Mouse (Mus musculus): Measurements from ENCODE around the gene Rangap1. TPM values are rescaled to one million over a fixed set of nuclear protein-coding genes. Genes with fewer than 3 reads are reported as not detected.

Rangap1 gene
- 73.7 and 90.1 TPM in 2 replicates for polyA plus RNA-seq (2014; fragmentation: Nextera tagmentation; extraction: Ambion mirVana)

- peak within 1 kb of the TSS; percentile 83 for H3K9ac ChIP-seq (ENCODE audit: low read depth, low read length)
- H3K27me3 ChIP-seq (replicated peaks; ENCODE audit: control insufficient read depth, insufficient read depth, low read length), result no peaks in the 10 kb centered on the region
- no peaks in the 10 kb centered on the region for H3K36me3 ChIP-seq (ENCODE audit: control insufficient read depth, insufficient read depth, low read length)
- H3K4me2 ChIP-seq (ENCODE audit: low read depth, low read length), result peak within 1 kb of the TSS; percentile 79
- peak within 1 kb of the TSS; percentile 96 for H3K4me3 ChIP-seq (ENCODE audit: low read depth, low read length)
- peak within 1 kb of the TSS; percentile 93 for H3K27ac ChIP-seq (replicated peaks; ENCODE audit: low read depth, low read length)
- peak; percentile 89 for DNase-seq (ENCODE audit: low spot score)
- no peaks in the 10 kb centered on the region for H3K9me3 ChIP-seq (ENCODE audit: control insufficient read depth, low read length)
- peaks cover 6% of the 10 kb centered on the region; the same call in 1 of the 2 replicates for H3K4me1 ChIP-seq (ENCODE audit: control insufficient read depth, insufficient read depth, low read length)
- under 1% methylated on average over 48 of the region's 65 CpGs for WGBS
- peak; percentile 90 for ATAC-seq (ENCODE audit: low read depth)
These were observed at the start of gene Rangap1, which contains the start of gene Zc3h7b for GRCm38 (mm10) chr15:81744992-81745600. TSS of gene Rangap1 (minus strand) at chr15:81745530. TSS of gene Zc3h7b (plus strand) at chr15:81745057.

GRCm38 (mm10) chr15:81792444-81792843, 47.1 kb upstream of the Rangap1 start:
- Histone ChIP-seq H3K36me3 (ENCODE audit: control insufficient read depth, insufficient read depth, low read length) (peaks cover 72% of the 10 kb centered on the region), H3K9me3 (ENCODE audit: control insufficient read depth, low read length) (no peaks in the 10 kb centered on the region), H3K27me3 (replicated peaks; ENCODE audit: control insufficient read depth, insufficient read depth, low read length) (no peaks in the 10 kb centered on the region), H3K4me1 (ENCODE audit: control insufficient read depth, insufficient read depth, low read length) (no peaks in the 10 kb centered on the region), H3K9ac (ENCODE audit: low read depth, low read length) (no peak overlapping the region), H3K27ac (replicated peaks; ENCODE audit: low read depth, low read length) (no peak overlapping the region), H3K4me2 (ENCODE audit: low read depth, low read length) (no peak overlapping the region), H3K4me3 (ENCODE audit: low read depth, low read length) (no peak overlapping the region)
- no peak for ATAC-seq (ENCODE audit: low read depth)
- WGBS, result 90% methylated on average over 9 of the region's 9 CpGs
- no peak for DNase-seq (ENCODE audit: low spot score)

- no peak overlapping the region for H3K4me3 ChIP-seq (ENCODE audit: low read depth, low read length)
- no peak for DNase-seq (ENCODE audit: low spot score)
- no peak for ATAC-seq (ENCODE audit: low read depth)
- H3K9ac ChIP-seq (ENCODE audit: low read depth, low read length), result no peak overlapping the region
- H3K27me3 ChIP-seq (replicated peaks; ENCODE audit: control insufficient read depth, insufficient read depth, low read length), result no peaks in the 10 kb centered on the region
- no peaks in the 10 kb centered on the region for H3K9me3 ChIP-seq (ENCODE audit: control insufficient read depth, low read length)
- WGBS, result 89% methylated on average over 13 of the region's 13 CpGs
- no peaks in the 10 kb centered on the region for H3K4me1 ChIP-seq (ENCODE audit: control insufficient read depth, insufficient read depth, low read length)
- peaks cover 95% of the 10 kb centered on the region for H3K36me3 ChIP-seq (ENCODE audit: control insufficient read depth, insufficient read depth, low read length)
- no peak overlapping the region for H3K27ac ChIP-seq (replicated peaks; ENCODE audit: low read depth, low read length)
- no peak overlapping the region for H3K4me2 ChIP-seq (ENCODE audit: low read depth, low read length)
These were observed 42.2 kb upstream of the Rangap1 start for GRCm38 (mm10) chr15:81787525-81787924.

- H3K27me3 ChIP-seq (replicated peaks; ENCODE audit: control insufficient read depth, insufficient read depth, low read length), result no peaks in the 10 kb centered on the region
- H3K36me3 ChIP-seq (ENCODE audit: control insufficient read depth, insufficient read depth, low read length), result peaks cover 96% of the 10 kb centered on the region
- no peak for DNase-seq (ENCODE audit: low spot score)
- no peaks in the 10 kb centered on the region for H3K9me3 ChIP-seq (ENCODE audit: control insufficient read depth, low read length)
- H3K9ac ChIP-seq (ENCODE audit: low read depth, low read length), result no peak overlapping the region
- H3K4me1 ChIP-seq (ENCODE audit: control insufficient read depth, insufficient read depth, low read length), result no peaks in the 10 kb centered on the region
- no peak overlapping the region for H3K4me3 ChIP-seq (ENCODE audit: low read depth, low read length)
- H3K4me2 ChIP-seq (ENCODE audit: low read depth, low read length), result no peak overlapping the region
- WGBS, result 96% methylated on average over 8 of the region's 8 CpGs
- no peak for ATAC-seq (ENCODE audit: low read depth)
- no peak overlapping the region for H3K27ac ChIP-seq (replicated peaks; ENCODE audit: low read depth, low read length)
These were observed 40.4 kb upstream of the Rangap1 start for GRCm38 (mm10) chr15:81785701-81786100.

- DNase-seq (ENCODE audit: low spot score) (no peak), ATAC-seq (ENCODE audit: low read depth) (no peak)
- Histone ChIP-seq H3K4me2 (ENCODE audit: low read depth, low read length) (no peak overlapping the region), H3K4me3 (ENCODE audit: low read depth, low read length) (no peak overlapping the region), H3K27me3 (replicated peaks; ENCODE audit: control insufficient read depth, insufficient read depth, low read length) (no peaks in the 10 kb centered on the region), H3K9ac (ENCODE audit: low read depth, low read length) (no peak overlapping the region), H3K4me1 (ENCODE audit: control insufficient read depth, insufficient read depth, low read length) (no peaks in the 10 kb centered on the region), H3K36me3 (ENCODE audit: control insufficient read depth, insufficient read depth, low read length) (peaks cover 97% of the 10 kb centered on the region), H3K9me3 (ENCODE audit: control insufficient read depth, low read length) (no peaks in the 10 kb centered on the region), H3K27ac (replicated peaks; ENCODE audit: low read depth, low read length) (no peak overlapping the region)
- 69% methylated on average over 5 of the region's 5 CpGs for WGBS
These were observed 39.4 kb upstream of the Rangap1 start for GRCm38 (mm10) chr15:81784762-81785161.

- H3K36me3 ChIP-seq (ENCODE audit: control insufficient read depth, insufficient read depth, low read length), result peaks cover 99% of the 10 kb centered on the region
- no peak overlapping the region for H3K27ac ChIP-seq (replicated peaks; ENCODE audit: low read depth, low read length)
- H3K4me3 ChIP-seq (ENCODE audit: low read depth, low read length), result no peak overlapping the region
- H3K4me2 ChIP-seq (ENCODE audit: low read depth, low read length), result no peak overlapping the region
- H3K9me3 ChIP-seq (ENCODE audit: control insufficient read depth, low read length), result no peaks in the 10 kb centered on the region
- 86% methylated on average over 7 of the region's 7 CpGs for WGBS
- no peaks in the 10 kb centered on the region for H3K27me3 ChIP-seq (replicated peaks; ENCODE audit: control insufficient read depth, insufficient read depth, low read length)
- DNase-seq (ENCODE audit: low spot score) (no peak), ATAC-seq (ENCODE audit: low read depth) (no peak)
- H3K9ac ChIP-seq (ENCODE audit: low read depth, low read length), result no peak overlapping the region
- H3K4me1 ChIP-seq (ENCODE audit: control insufficient read depth, insufficient read depth, low read length), result no peaks in the 10 kb centered on the region
These were observed 36.5 kb upstream of the Rangap1 start for GRCm38 (mm10) chr15:81781816-81782215.

- H3K9me3 ChIP-seq (ENCODE audit: control insufficient read depth, low read length), result no peaks in the 10 kb centered on the region
- H3K4me3 ChIP-seq (ENCODE audit: low read depth, low read length), result no peak overlapping the region
- H3K27ac ChIP-seq (replicated peaks; ENCODE audit: low read depth, low read length), result no peak overlapping the region
- H3K4me2 ChIP-seq (ENCODE audit: low read depth, low read length), result no peak overlapping the region
- no peak overlapping the region for H3K9ac ChIP-seq (ENCODE audit: low read depth, low read length)
- H3K27me3 ChIP-seq (replicated peaks; ENCODE audit: control insufficient read depth, insufficient read depth, low read length), result no peaks in the 10 kb centered on the region
- peaks cover 4% of the 10 kb centered on the region; the same call in 1 of the 2 replicates for H3K4me1 ChIP-seq (ENCODE audit: control insufficient read depth, insufficient read depth, low read length)
- WGBS, result 88% methylated on average over 11 of the region's 11 CpGs
- DNase-seq (ENCODE audit: low spot score) (no peak), ATAC-seq (ENCODE audit: low read depth) (no peak)
- H3K36me3 ChIP-seq (ENCODE audit: control insufficient read depth, insufficient read depth, low read length), result peaks cover 99% of the 10 kb centered on the region
These were observed 31.5 kb upstream of the Rangap1 start for GRCm38 (mm10) chr15:81776631-81777422.

GRCm38 (mm10) chr15:81774505-81775171, 29.3 kb upstream of the Rangap1 start:
- no peaks in the 10 kb centered on the region for H3K27me3 ChIP-seq (replicated peaks; ENCODE audit: control insufficient read depth, insufficient read depth, low read length)
- DNase-seq (ENCODE audit: low spot score) (no peak), ATAC-seq (ENCODE audit: low read depth) (no peak)
- H3K4me2 ChIP-seq (ENCODE audit: low read depth, low read length), result no peak overlapping the region
- H3K9me3 ChIP-seq (ENCODE audit: control insufficient read depth, low read length), result no peaks in the 10 kb centered on the region
- H3K9ac ChIP-seq (ENCODE audit: low read depth, low read length), result no peak overlapping the region
- 88% methylated on average over 15 of the region's 15 CpGs for WGBS
- no peak overlapping the region for H3K4me3 ChIP-seq (ENCODE audit: low read depth, low read length)
- no peak overlapping the region for H3K27ac ChIP-seq (replicated peaks; ENCODE audit: low read depth, low read length)
- peaks cover 4% of the 10 kb centered on the region; the same call in 1 of the 2 replicates for H3K4me1 ChIP-seq (ENCODE audit: control insufficient read depth, insufficient read depth, low read length)
- peaks cover 93% of the 10 kb centered on the region for H3K36me3 ChIP-seq (ENCODE audit: control insufficient read depth, insufficient read depth, low read length)
